Mouse (Mus musculus) liver, embryonic 12.5 days (tissue): ENCODE data around the gene Apex1. TPM values are rescaled to one million over a fixed set of nuclear protein-coding genes. Genes with fewer than 3 reads are reported as not detected.

Experiments
- polyA plus RNA-seq: library from polyadenylated mRNA; unstranded; fragments of >200 nt; fragmentation: Nextera tagmentation; extraction: Ambion mirVana; gene quantifications from 2 replicates; pipeline ENCODE4 v1.2.1, GENCODE M21; 2016

The Apex1 gene
- polyA plus RNA-seq, 1 experiment from 2014 or later = 147 TPM

Other genes with a start within 250 kb of the Apex1 start
- not detected in 2 replicates for gene Olfr747, start 231.8 kb upstream of the Apex1 start, polyA plus RNA-seq
- gene Olfr748, start 217.6 kb upstream of the Apex1 start, polyA plus RNA-seq = not detected in 2 replicates
- not detected in 2 replicates for gene Olfr749, start 179.9 kb upstream of the Apex1 start, polyA plus RNA-seq
- gene Ttc5, start 139.4 kb upstream of the Apex1 start, polyA plus RNA-seq = 27.3 and 27.9 TPM in 2 replicates
- gene Ccnb1ip1, start 117.2 kb upstream of the Apex1 start, polyA plus RNA-seq = not detected in 2 replicates
- gene Parp2, start 117.1 kb upstream of the Apex1 start, polyA plus RNA-seq = 44.8 and 45.8 TPM in 2 replicates
- gene Tep1, start 54.4 kb upstream of the Apex1 start, polyA plus RNA-seq = 2.2 and 3.2 TPM in 2 replicates
- gene Klhl33, start 27.5 kb upstream of the Apex1 start, polyA plus RNA-seq = 0.13 and 0.28 TPM in 2 replicates
- gene Osgep, start 75 bp upstream of the Apex1 start, polyA plus RNA-seq = 69.7 and 74.0 TPM in 2 replicates
- gene Pip4p1, start 5.9 kb downstream of the Apex1 start, polyA plus RNA-seq = 26.1 and 30.6 TPM in 2 replicates
- gene Pnp, start 6.1 kb downstream of the Apex1 start, polyA plus RNA-seq = 75.0 and 76.1 TPM in 2 replicates
- not detected in 2 replicates for gene Gm49342, start 19.5 kb downstream of the Apex1 start, polyA plus RNA-seq
- 4.0 and 4.3 TPM in 2 replicates for gene Pnp2, start 31.0 kb downstream of the Apex1 start, polyA plus RNA-seq
- 0.07 TPM in 1 of 2 replicates, not detected in the other for gene Rnase10, start 82.8 kb downstream of the Apex1 start, polyA plus RNA-seq
- not detected in 2 replicates for gene Rnase9, start 116.9 kb downstream of the Apex1 start, polyA plus RNA-seq
- not detected in 2 replicates for gene Rnase11, start 125.2 kb downstream of the Apex1 start, polyA plus RNA-seq
- 0.44 and 1.4 TPM in 2 replicates for gene Rnase12, start 132.7 kb downstream of the Apex1 start, polyA plus RNA-seq
- gene Olfr750, start 149.5 kb downstream of the Apex1 start, polyA plus RNA-seq = not detected in 2 replicates
- 10.0 and 10.4 TPM in 2 replicates for gene Rnase4, start 166.1 kb downstream of the Apex1 start, polyA plus RNA-seq
- gene Ang, start 166.2 kb downstream of the Apex1 start, polyA plus RNA-seq = 2.6 and 3.5 TPM in 2 replicates
- not detected in 2 replicates for gene Eddm3b, start 189.5 kb downstream of the Apex1 start, polyA plus RNA-seq
- 2.3 and 4.0 TPM in 2 replicates for gene Rnase6, start 198.9 kb downstream of the Apex1 start, polyA plus RNA-seq
- gene Rnase1, start 221.8 kb downstream of the Apex1 start, polyA plus RNA-seq = not detected in 2 replicates
- gene Rnase2b, start 237.3 kb downstream of the Apex1 start, polyA plus RNA-seq = not detected in 2 replicates